Mouse (Mus musculus): Measurements from ENCODE around the gene Zfand3. TPM values are rescaled to one million over a fixed set of nuclear protein-coding genes. Genes with fewer than 3 reads are reported as not detected.

Gene Zfand3
- polyA plus RNA-seq, 1 experiment from 2014 or later, result 59.8 TPM

DNA sequence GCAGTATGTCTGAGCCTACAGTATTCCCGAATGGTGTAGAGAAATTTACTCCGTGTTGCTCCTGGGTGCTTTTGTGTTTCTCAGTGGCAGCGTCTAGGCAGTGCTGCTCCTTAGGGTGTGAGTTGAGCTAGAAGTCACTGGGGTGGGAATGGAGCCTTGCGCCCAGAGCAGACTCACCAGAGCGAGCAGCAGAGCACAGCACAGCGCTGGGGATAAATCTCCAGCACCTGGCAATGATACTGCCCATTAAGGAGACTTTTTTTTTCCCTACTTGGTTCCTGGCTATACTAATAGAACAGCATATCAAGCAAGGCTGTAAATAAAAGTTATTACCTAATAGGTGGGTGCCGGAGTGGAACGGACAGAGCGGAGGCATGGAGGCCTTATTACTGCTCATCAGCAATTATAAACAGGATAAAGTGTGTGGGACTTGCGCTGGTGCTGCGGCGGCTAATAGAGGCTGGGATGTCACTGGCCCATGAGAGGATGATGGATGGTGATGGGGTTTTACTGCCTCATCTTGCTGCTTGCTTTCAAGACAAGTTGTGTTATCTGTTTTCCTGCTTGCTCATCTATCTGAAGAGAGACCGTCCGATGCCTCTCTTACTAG is 156.4 kb downstream of the Zfand3 start:
- ATAC-seq (ENCODE audit: borderline replicate concordance, extremely low read depth, low FRiP score, low TSS enrichment), result no peak
- H3K4me3 ChIP-seq, result no peak overlapping the region
- H3K27me3 ChIP-seq, result no peaks in the 10 kb centered on the region
- H3K9ac ChIP-seq, result no peak overlapping the region
- no peaks in the 10 kb centered on the region for H3K4me1 ChIP-seq
- 71% methylated on average over 14 of the region's 14 CpGs for WGBS
- H3K4me2 ChIP-seq, result no peak overlapping the region
- no peaks in the 10 kb centered on the region for H3K9me3 ChIP-seq
- H3K27ac ChIP-seq, result no peak overlapping the region
- no peaks in the 10 kb centered on the region for H3K36me3 ChIP-seq

DNA sequence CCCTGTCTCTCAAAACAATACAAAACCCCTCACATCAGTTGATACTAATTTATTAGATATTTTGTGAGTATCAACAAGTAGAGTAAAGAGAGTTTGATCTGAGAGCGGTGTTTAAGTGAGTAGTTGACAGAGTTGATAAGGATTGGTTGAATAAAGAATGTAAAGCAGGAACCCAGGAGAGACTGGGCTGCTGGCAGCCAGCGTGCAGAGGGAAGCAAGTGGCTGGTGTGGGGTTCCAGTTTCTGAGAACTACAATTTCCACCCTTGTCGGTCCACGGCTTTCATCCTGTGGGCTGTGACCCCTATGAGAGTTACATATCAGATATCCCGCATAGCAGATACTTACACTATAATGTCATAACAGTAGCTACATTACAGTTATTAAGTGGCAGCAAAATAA is 158.4 kb downstream of the Zfand3 start:
- H3K4me3 ChIP-seq, result no peak overlapping the region
- no peaks in the 10 kb centered on the region for H3K9me3 ChIP-seq
- 62% methylated on average over 5 of the region's 5 CpGs for WGBS
- no peak overlapping the region for H3K27ac ChIP-seq
- no peak overlapping the region for H3K9ac ChIP-seq
- no peak overlapping the region for H3K4me2 ChIP-seq
- peaks cover 4% of the 10 kb centered on the region; the same call in 1 of the 2 replicates for H3K36me3 ChIP-seq
- ATAC-seq (ENCODE audit: borderline replicate concordance, extremely low read depth, low FRiP score, low TSS enrichment), result no peak
- no peaks in the 10 kb centered on the region for H3K4me1 ChIP-seq
- no peaks in the 10 kb centered on the region for H3K27me3 ChIP-seq

DNA sequence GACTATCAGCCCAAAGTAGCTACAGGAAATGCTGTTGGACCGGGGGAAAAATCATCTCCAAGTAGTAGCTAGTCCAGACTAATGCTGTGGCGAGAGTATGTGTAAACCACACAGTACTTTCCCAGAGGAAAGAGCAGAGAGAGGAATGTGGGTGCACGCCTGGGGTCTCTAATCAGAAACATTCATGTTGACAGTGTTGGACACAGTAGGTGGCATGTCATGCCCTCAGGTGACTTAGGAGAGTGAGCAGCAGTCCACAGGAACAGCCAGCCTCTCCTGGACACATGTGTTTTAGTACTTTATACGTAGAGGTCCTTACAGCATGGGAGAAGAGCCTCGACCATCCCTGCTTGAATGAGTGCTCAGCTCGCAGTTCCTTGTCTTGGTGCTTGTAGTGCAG is 159.3 kb downstream of the Zfand3 start:
- H3K27me3 ChIP-seq, result no peaks in the 10 kb centered on the region
- H3K4me2 ChIP-seq, result no peak overlapping the region
- ATAC-seq (ENCODE audit: borderline replicate concordance, extremely low read depth, low FRiP score, low TSS enrichment), result no peak
- WGBS, result 84% methylated on average over 6 of the region's 6 CpGs
- no peak overlapping the region for H3K27ac ChIP-seq
- no peaks in the 10 kb centered on the region for H3K9me3 ChIP-seq
- no peak overlapping the region for H3K4me3 ChIP-seq
- no peaks in the 10 kb centered on the region for H3K4me1 ChIP-seq
- H3K36me3 ChIP-seq, result peaks cover 4% of the 10 kb centered on the region; the same call in 1 of the 2 replicates
- H3K9ac ChIP-seq, result no peak overlapping the region

DNA sequence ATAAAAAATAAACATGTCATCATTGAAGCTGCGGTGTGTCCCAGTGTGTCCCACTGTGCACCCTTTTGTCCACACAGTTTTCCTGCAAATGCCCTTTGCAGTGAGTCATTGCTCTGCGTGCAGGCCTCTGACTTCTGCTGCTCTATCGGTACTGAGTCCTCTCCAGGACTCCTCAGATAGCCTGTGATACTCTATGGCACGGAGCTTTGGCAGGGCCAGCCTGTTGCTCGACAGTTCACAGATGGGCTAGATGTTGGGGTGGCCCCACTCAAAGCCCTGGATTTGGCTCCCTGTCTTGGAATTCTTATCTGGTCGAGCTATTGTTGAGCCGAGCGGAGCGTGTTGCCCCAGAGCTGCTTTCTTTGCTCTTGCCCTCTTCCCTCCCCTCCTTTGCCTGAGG is 160.3 kb downstream of the Zfand3 start:
- H3K4me3 ChIP-seq, result no peak overlapping the region
- H3K9me3 ChIP-seq, result no peaks in the 10 kb centered on the region
- no peaks in the 10 kb centered on the region for H3K4me1 ChIP-seq
- ATAC-seq (ENCODE audit: borderline replicate concordance, extremely low read depth, low FRiP score, low TSS enrichment), result no peak
- no peak overlapping the region for H3K27ac ChIP-seq
- no peak overlapping the region for H3K4me2 ChIP-seq
- H3K27me3 ChIP-seq, result no peaks in the 10 kb centered on the region
- no peak overlapping the region for H3K9ac ChIP-seq
- 59% methylated on average over 9 of the region's 9 CpGs for WGBS
- H3K36me3 ChIP-seq, result peaks cover 4% of the 10 kb centered on the region; the same call in 1 of the 2 replicates

GRCm38 (mm10) chr17:30177435-30177834 is 172.9 kb downstream of the Zfand3 start:
- Histone ChIP-seq H3K4me3 (no peak overlapping the region), H3K27ac (no peak overlapping the region), H3K27me3 (no peaks in the 10 kb centered on the region), H3K9me3 (no peaks in the 10 kb centered on the region), H3K36me3 (peaks cover 2% of the 10 kb centered on the region; the same call in 1 of the 2 replicates), H3K4me1 (peaks cover 2% of the 10 kb centered on the region; the same call in 1 of the 2 replicates), H3K4me2 (no peak overlapping the region), H3K9ac (no peak overlapping the region)
- ATAC-seq (ENCODE audit: borderline replicate concordance, extremely low read depth, low FRiP score, low TSS enrichment), result no peak
- 77% methylated on average over 4 of the region's 4 CpGs for WGBS

DNA sequence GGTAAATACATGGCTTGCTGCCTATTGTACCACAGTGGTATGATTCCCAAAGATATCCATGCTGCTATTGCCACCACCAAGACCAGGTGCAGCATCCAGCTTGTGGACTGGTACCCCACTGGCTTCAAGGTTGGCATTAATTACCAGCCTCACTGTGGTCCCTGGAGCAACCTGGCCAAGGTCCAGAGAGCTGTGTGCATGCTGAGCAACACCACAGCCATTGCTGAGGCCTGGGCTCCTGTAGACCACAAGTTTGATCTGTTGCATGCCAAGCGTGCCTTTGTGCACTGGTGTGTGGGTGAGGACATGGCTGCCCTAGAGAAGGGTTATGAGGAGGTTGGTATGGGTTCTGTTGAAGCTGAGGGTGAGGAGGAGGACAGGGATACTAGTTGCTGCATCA is 173.9 kb downstream of the Zfand3 start:
- Histone ChIP-seq H3K4me1 (peaks cover 2% of the 10 kb centered on the region; the same call in 1 of the 2 replicates), H3K4me3 (no peak overlapping the region), H3K36me3 (peaks cover 2% of the 10 kb centered on the region; the same call in 1 of the 2 replicates), H3K27me3 (no peaks in the 10 kb centered on the region), H3K9ac (no peak overlapping the region), H3K4me2 (no peak overlapping the region), H3K9me3 (no peaks in the 10 kb centered on the region), H3K27ac (no peak overlapping the region)
- 87% methylated on average over 1 of the region's 1 CpGs for WGBS
- ATAC-seq (ENCODE audit: borderline replicate concordance, extremely low read depth, low FRiP score, low TSS enrichment), result no peak

DNA sequence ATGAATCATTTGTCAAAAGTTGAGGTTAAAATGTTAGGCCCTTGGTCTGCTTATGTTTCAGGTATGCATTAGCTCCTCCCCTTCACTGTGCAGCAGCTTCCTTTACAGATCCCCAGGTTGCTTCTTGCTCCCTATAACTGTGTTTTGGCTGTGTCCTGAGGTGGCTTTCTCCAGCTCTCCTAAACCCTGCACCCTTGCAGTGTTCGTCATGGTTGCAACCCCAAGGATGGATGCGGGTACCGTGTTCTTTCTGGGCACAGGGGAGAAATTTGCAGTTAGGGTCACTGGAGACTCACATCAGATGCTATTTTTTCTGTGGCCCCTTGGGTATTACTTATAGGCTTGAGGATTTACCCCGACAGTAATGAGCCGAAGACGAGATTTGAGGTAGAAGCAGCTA is 175.7 kb downstream of the Zfand3 start:
- H3K27me3 ChIP-seq, result no peaks in the 10 kb centered on the region
- no peak for ATAC-seq (ENCODE audit: borderline replicate concordance, extremely low read depth, low FRiP score, low TSS enrichment)
- no peak overlapping the region for H3K9ac ChIP-seq

DNA sequence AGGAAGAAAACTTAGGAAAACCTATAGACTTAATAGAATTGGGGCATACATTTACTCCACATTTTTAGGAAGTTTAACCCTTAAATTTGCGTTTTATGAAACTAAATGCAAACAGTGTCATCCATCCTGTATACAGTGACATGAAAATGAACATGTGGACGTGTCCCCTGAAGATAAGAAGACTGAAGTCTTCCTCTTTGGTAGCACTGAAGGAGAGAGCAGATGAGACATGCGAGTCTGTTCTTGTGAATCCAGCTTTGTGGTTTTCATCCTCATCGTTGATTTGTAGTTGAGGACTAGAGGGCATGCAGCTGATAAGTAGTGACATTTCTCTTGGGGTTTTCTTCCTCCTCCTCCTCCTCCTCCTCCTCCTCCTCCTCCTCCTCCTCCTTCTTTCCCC is 177.0 kb downstream of the Zfand3 start:
- H3K4me3 ChIP-seq, result no peak overlapping the region
- no peaks in the 10 kb centered on the region for H3K9me3 ChIP-seq
- H3K27me3 ChIP-seq, result no peaks in the 10 kb centered on the region
- WGBS, result 71% methylated on average over 4 of the region's 4 CpGs
- H3K36me3 ChIP-seq, result peaks cover 2% of the 10 kb centered on the region; the same call in 1 of the 2 replicates
- H3K4me2 ChIP-seq, result no peak overlapping the region
- no peak overlapping the region for H3K9ac ChIP-seq
- no peak for ATAC-seq (ENCODE audit: borderline replicate concordance, extremely low read depth, low FRiP score, low TSS enrichment)
- H3K27ac ChIP-seq, result no peak overlapping the region
- peaks cover 2% of the 10 kb centered on the region; the same call in 1 of the 2 replicates for H3K4me1 ChIP-seq

More for the DNA sequence above, 175.7 kb downstream of the Zfand3 start:
- 89% methylated on average over 6 of the region's 6 CpGs for WGBS
- H3K9me3 ChIP-seq, result no peaks in the 10 kb centered on the region
- H3K4me1 ChIP-seq, result peaks cover 2% of the 10 kb centered on the region; the same call in 1 of the 2 replicates
- H3K36me3 ChIP-seq, result peaks cover 2% of the 10 kb centered on the region; the same call in 1 of the 2 replicates
- no peak overlapping the region for H3K4me2 ChIP-seq
- H3K4me3 ChIP-seq, result no peak overlapping the region
- no peak overlapping the region for H3K27ac ChIP-seq

- no peak for ATAC-seq (ENCODE audit: borderline replicate concordance, extremely low read depth, low FRiP score, low TSS enrichment)
- H3K4me2 ChIP-seq, result no peak overlapping the region
- no peak overlapping the region for H3K27ac ChIP-seq
- H3K27me3 ChIP-seq, result no peaks in the 10 kb centered on the region
- 69% methylated on average over 2 of the region's 2 CpGs for WGBS
- H3K4me1 ChIP-seq, result peaks cover 2% of the 10 kb centered on the region; the same call in 1 of the 2 replicates
- H3K9me3 ChIP-seq, result no peaks in the 10 kb centered on the region
- no peak overlapping the region for H3K4me3 ChIP-seq
- peaks cover 2% of the 10 kb centered on the region; the same call in 1 of the 2 replicates for H3K36me3 ChIP-seq
- H3K9ac ChIP-seq, result no peak overlapping the region
These were observed 177.5 kb downstream of the Zfand3 start for GRCm38 (mm10) chr17:30182063-30182462.

DNA sequence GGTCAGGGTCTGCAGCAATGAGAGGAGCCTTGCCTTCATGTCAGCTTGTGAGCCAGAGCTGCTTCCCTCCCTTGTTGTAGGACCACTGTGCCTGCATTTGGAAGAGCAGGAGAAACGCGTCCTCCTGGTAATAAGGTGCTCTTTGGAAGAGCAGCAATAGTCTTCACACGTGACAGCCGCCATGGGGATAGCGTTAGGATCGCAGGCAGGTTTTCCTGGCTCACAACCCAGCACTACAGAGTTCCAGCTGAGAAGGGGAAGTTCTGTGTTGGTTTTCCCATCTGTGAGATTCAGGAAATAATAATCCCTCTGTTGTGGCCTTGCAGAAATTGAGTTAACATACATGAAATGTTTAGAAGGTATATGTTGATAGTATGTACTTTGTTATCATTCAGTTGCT is 179.0 kb downstream of the Zfand3 start:
- no peak for ATAC-seq (ENCODE audit: borderline replicate concordance, extremely low read depth, low FRiP score, low TSS enrichment)
- Histone ChIP-seq H3K27ac (no peak overlapping the region), H3K4me3 (no peak overlapping the region), H3K9me3 (no peaks in the 10 kb centered on the region), H3K36me3 (no peaks in the 10 kb centered on the region), H3K9ac (no peak overlapping the region), H3K4me2 (no peak overlapping the region), H3K4me1 (peaks cover 9% of the 10 kb centered on the region), H3K27me3 (no peaks in the 10 kb centered on the region)
- 90% methylated on average over 6 of the region's 6 CpGs for WGBS

DNA sequence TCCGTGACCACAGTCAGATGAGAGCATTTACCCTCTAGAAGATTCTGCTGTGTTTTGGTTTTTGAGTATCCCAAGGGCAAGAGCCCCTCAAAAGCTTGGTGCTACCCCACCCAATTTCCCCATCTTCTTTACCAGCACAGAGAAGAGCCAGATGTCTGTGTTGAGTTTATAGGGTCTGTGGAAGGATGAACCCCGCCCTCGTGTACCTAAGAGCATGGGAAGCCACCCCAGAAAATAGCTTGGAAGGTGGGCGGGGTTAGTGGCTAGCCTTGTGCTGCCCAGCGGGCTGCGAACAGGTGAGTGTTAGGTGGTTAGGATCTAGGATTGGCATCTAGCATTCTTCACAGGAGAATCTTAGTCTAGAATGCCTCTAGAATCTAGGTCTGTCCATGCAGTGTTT is 182.6 kb downstream of the Zfand3 start:
- Histone ChIP-seq H3K9me3 (no peaks in the 10 kb centered on the region), H3K4me2 (no peak overlapping the region), H3K4me3 (no peak overlapping the region), H3K4me1 (peaks cover 6% of the 10 kb centered on the region), H3K36me3 (no peaks in the 10 kb centered on the region), H3K9ac (no peak overlapping the region), H3K27ac (no peak overlapping the region), H3K27me3 (no peaks in the 10 kb centered on the region)
- no peak for ATAC-seq (ENCODE audit: borderline replicate concordance, extremely low read depth, low FRiP score, low TSS enrichment)
- WGBS, result 89% methylated on average over 6 of the region's 6 CpGs

DNA sequence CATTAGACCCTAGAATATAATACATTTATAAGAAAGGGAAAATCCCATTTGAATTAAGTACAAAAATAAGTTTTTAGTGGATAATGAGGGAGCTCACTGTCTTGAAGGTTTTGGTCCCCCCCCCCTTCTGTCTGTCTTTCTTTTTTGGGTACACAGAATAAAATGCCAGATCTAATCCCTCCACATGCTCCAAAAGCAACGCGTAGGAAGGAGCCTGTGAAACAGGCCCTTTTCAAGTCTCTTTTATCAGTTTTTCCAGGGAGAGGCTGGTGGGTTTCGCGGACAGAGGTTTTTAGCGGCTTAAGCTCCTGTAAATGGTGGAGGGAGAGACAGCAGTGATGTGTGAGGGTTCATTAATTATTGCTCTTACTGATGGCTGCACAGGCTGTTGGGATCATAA is 183.0 kb downstream of the Zfand3 start:
- 53% methylated on average over 5 of the region's 5 CpGs for WGBS
- no peak overlapping the region for H3K4me2 ChIP-seq
- ATAC-seq (ENCODE audit: borderline replicate concordance, extremely low read depth, low FRiP score, low TSS enrichment), result no peak
- H3K36me3 ChIP-seq, result no peaks in the 10 kb centered on the region
- no peak overlapping the region for H3K27ac ChIP-seq
- no peak overlapping the region for H3K9ac ChIP-seq
- H3K4me3 ChIP-seq, result no peak overlapping the region
- H3K4me1 ChIP-seq, result peaks cover 6% of the 10 kb centered on the region
- no peaks in the 10 kb centered on the region for H3K9me3 ChIP-seq
- H3K27me3 ChIP-seq, result no peaks in the 10 kb centered on the region

All from lung, embryonic 15.5 days (tissue).